Mouse (Mus musculus) fibroblast of lung, adult 2 months (primary cell): ENCODE results near the gene Ly75.

Experiments
- DNase-seq: peaks from one replicate; pipeline ENCODE4 v3.0.0-alpha.2; 2011; ENCODE audit warnings: low read depth

Gene Ly75

GRCm38 (mm10) chr2:60322031-60322726 lies 60.9 kb downstream of the Ly75 start:
- no peak for DNase-seq

DNA sequence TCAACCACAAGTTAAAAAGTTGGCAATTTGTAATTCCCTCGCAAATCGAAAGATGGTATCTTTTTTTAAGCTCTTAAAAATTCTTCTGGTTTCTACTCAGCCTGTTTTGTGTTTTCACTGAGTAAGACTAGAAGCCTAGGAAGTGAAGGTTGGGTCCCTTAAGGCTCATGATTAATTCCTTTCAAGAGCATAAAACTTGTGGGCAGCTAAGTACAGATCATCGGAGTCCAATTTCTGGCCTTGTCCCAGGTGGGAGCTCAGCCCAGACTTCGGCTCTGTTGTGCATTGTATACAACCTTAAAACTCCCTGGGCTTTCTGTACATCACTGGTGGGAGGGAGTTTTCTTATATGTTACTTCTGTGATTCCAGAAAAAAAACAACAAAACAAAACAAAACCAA lies 79.3 kb downstream of the Ly75 start:
- no peak for DNase-seq

- DNase-seq, result no peak
Measured at GRCm38 (mm10) chr2:60299323-60299722, 83.8 kb downstream of the Ly75 start.

DNA sequence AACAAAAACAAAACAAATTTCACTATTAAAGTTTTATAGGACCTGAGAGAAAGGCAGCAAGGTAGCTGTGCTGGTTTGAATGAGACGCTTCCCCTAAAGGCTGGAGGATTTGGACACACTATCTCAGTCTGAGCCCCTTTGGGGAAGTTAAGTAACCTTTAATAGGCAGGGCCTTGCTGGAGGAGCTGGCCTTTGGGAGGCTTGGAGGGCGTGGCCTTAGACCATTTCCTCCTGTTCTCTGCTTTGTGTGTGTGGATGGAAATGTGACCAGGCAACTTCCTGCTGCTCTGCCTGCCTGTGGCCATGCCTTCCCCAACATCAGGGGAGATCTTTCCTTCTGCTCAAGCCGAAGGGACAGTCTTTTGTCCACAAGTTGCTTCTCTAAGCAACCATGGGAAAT lies 84.8 kb downstream of the Ly75 start:
- no peak for DNase-seq

GRCm38 (mm10) chr2:60291381-60291780 lies 91.7 kb downstream of the Ly75 start:
- DNase-seq, result no peak

- no peak for DNase-seq
Measured at GRCm38 (mm10) chr2:60289451-60289850, 93.7 kb downstream of the Ly75 start.

GRCm38 (mm10) chr2:60288606-60289005 lies 94.5 kb downstream of the Ly75 start:
- no peak for DNase-seq

DNA sequence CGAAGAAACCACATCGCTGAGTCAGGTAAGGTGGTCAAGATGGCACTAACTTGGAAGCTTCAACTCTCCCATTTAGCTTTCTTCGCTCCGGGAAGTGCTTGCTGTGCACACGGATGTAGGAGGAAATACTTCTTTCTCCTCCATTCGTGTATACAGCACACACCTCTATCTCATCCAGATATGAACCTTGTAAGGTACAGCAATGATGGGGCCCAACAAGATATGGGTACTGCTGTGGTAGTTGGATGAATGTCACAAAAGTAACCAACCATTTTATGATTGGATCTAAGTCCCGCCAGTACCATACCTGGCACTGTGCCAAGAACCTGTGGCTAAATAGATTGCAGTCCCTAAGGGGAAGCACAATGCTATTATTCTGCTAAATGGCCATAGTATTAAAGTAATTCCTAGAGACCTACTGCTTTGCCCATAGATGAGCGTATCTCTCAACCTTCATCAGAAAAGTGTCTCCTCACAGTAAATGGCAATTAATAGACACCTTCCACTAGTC lies 97.9 kb downstream of the Ly75 start:
- no peak for DNase-seq

DNA sequence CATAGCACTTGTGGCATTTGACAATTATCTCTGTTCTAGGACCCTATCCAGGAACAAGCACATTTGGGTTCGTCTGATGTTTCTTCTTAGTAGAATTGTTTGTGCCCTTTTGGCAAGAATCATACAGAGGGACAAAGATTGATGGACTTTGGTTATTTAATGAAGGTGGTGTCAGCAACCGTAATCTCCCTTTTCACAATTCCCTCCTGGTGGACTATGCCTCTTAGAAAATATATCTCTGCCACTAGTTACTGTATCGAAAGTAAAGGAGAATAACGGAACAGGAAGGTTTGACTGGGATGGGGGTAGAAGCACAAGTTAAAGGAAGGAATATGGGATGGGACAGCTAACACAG lies 98.7 kb downstream of the Ly75 start, which contains the start of gene Cd302:
Gene Cd302 (minus strand): TSS at position 22 of the 355 bp plus-strand sequence.
- DNase-seq, result no peak

- DNase-seq, result no peak
Measured at GRCm38 (mm10) chr2:60283751-60284466, 99.2 kb downstream of the Ly75 start.

DNA sequence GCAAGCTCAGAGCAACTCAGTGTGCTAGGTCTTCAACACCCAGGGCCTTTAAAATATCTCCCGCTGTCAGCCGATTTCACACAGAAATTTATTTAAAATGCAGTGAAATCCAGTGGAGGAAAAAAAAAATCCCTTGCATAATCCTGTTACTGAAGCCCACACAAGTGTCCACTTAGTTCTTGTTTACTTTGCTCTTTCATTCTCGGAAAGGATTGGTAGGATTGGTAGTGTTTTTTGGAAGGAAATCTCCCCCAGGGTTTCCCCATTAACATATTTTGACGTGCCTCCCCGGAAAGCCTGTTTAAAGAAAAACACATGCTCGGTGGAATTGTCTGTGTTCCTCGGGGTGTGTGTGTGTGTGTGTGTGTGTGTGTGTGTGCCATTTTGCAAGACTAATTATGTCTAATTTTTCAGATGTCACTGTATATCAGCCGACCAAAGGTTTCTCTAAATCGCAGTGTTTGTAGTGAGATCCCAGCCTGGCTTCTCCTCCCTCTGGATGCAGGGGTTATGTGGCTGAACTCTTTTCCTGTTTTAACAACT lies 99.8 kb downstream of the Ly75 start:
- DNase-seq, result no peak

- no peak for DNase-seq
Measured at GRCm38 (mm10) chr2:60282625-60283024, 100.5 kb downstream of the Ly75 start.

DNA sequence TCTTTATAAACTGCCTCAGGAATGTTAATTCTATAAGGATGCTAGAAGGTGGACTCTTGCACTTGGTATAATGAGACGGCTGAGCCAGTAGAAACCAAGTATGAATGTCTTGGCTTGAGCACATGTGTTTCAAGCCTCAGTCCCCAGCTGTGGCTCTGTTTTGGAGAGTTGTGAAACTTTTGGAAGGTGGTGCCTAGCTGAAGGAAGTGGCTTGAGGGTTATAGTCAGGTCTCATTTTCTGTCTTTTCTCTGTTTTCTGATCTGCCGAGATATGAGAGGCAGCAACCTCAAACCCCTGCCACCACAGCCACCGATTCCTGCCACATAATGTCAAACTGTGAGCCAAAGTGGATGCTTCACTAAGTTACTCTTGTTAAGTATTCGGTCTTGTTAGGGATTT lies 104.5 kb downstream of the Ly75 start:
- no peak for DNase-seq

DNA sequence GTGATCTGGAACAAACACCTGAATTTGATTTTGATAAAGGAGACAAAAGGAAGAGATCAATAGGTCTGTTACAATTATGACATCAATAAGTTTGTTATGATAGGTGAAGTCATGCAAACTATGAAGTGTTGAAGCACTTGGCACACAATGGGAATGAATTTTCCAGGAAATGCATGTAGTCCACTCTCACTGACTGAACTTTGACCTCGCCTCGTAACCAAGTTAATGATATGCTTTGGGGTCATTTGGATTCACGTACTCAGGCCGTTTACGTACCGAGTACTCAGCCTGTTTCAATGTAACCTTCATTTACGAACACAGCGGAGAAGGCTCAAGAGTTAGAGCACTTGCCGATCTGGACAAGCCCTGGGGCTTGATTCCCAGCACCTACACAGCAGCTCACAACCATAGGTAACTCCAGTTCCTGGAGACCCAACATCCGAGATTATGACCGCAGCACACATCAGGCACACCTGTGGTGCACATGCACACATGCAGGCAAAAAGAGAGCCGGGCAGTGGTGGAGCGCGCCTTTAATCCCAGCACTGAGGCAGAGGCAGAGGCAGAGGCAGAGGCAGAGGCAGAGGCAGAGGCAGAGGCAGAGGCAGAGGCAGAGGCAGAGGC lies 113.1 kb downstream of the Ly75 start:
- no peak for DNase-seq

DNA sequence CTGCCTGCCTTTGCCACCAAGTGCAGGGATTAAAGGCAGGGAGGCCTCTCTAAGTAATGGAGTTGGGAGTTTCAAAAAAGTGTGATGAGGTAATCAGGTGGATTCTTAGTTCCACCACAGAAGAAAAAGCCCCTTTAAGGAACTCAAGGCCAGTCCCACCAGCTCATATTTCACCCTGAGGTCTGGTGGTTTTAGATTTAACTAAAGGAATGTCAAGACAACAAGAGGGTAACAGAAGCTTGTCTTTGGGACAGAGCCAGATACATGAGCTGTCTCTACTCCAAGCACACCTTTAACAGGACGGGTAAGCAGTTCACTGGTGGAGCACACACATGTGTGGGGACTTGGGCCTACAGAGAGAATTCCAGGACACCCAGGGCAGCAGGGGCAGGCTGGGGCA lies 115.5 kb downstream of the Ly75 start:
- no peak for DNase-seq

DNA sequence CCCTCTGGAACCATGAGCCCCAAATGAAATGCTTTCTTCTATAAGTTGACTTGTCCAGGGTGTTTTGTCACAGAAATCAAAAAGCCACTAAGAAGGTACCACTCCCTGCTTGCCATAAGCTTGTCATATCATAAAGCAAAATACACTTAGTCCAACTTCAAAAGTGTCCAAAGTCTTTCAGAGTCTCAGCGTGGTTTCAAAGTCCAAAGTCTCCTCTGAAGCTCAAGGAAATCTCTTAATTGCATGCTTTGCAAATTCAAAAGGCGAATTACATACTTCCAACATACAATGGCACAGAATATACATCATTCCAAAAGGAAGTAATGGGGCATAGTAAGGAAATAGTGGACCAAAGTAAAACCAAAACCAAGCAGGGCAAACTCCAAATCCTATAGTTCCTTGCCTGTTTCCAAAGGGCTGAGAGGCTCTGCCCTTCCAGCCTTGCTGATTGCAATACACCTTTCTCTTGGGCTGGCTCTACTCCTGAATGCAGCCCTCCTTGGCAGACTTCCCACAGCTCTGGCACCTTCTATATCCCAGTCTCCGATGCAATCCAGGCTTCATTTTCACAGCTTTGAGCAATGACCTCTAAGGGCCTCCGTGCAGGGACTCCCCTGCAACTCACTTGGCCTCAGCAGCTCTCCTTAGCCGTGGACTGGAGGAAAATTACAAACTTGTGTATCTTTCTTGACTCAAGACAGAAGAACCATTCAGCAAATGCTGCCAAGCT lies 122.3 kb downstream of the Ly75 start:
- DNase-seq, result no peak

DNA sequence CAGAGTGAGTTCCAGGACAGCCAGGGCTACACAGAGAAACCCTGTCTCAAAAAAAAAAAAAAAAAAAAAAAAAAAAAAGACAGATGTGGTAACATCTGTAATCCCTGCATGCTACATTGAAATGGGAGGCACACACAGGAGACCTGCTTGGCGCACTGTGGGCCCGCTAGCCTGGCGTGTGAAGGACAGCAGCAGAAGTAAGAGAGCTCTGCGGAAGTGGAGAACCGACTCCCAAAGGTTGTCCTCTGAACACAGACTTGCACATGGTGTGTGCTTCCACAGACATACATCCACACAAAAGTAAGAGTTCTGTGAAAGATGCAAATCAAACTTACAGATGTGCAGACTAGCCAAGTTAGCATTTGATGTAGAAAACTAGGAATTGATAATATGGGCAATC lies 123.9 kb downstream of the Ly75 start:
- no peak for DNase-seq

- DNase-seq, result no peak
Measured at GRCm38 (mm10) chr2:60256751-60257150, 126.4 kb downstream of the Ly75 start.

- DNase-seq, result no peak
Measured at GRCm38 (mm10) chr2:60253506-60253905, 129.6 kb downstream of the Ly75 start.

DNA sequence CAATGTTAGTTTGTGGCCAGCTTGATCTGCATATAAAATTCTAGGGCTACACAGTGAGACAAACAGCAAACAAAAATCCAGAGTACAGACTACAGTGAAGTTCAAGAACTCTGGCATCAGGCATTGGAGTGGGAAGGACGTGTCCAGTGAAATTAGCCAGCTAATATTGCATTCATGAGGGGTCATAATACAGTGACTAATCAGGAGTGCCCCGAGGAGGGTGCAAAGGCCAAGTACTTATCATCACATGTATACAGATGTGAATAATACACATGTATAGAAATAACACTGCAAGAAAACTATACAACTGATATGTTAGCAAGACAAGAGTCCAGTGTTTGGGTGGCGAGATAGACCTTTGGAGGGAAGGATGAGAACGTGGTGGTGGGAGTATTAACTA lies 130.3 kb downstream of the Ly75 start:
- DNase-seq, result no peak
